Mouse (Mus musculus) gastrocnemius, adult 2 months (tissue): Measurements from ENCODE around the gene Pdxp. TPM values are rescaled to one million over a fixed set of nuclear protein-coding genes. Genes with fewer than 3 reads are reported as not detected.
"Not testable (repeated sequence)": the region's sequence is repeated elsewhere in the genome, so short reads cannot be mapped to it uniquely, and the experiment has no call there.

Experiments used
- DNase-seq: peaks from one replicate; pipeline ENCODE4 v3.0.0; 2022
- H3K27ac ChIP-seq: fragments of 200-600 bp; 2 replicates; pipeline ENCODE4 v1.8.1; 2022; ENCODE audit warnings: mild to moderate bottlenecking
- H3K4me3 ChIP-seq: fragments of 200-600 bp; 2 replicates; pipeline ENCODE4 v1.8.1; 2022; ENCODE audit warnings: mild to moderate bottlenecking, moderate library complexity
- CTCF ChIP-seq: fragments of 200-600 bp; IDR thresholded peaks from 2 replicates; pipeline ENCODE4 v1.8.1; 2022; ENCODE audit warnings: antibody characterized with exemption, mild to moderate bottlenecking, moderate library complexity
- intact Hi-C: fragments of 180-260 bp; cut with DNase I; formaldehyde crosslinking; loops from one replicate; pipeline ENCODE4 v1.15.1; 2025
- long read RNA-seq, 2 experiments: library from polyadenylated mRNA; stranded (forward); transcript quantifications; one replicate each; pipeline ENCODE4 v2.0.0; 2021
- total RNA-seq, 2 experiments: library from RNA; stranded (reverse); gene quantifications; 2 replicates each; pipeline ENCODE4 v1.2.3; 2021

Gene Pdxp
- total RNA-seq: 1 to 10 TPM; 1.1 to 1.4 TPM
- long read RNA-seq, experiment 1, partial matches to known transcripts: 0 of 3 reads
- long read RNA-seq, experiment 1, other reads (novel, unspliced or antisense): 1 of 3 reads
- long read RNA-seq, experiment 2, partial matches to known transcripts: 0 of 3 reads
- long read RNA-seq, experiment 2, other reads (novel, unspliced or antisense): 0 of 3 reads

DNA sequence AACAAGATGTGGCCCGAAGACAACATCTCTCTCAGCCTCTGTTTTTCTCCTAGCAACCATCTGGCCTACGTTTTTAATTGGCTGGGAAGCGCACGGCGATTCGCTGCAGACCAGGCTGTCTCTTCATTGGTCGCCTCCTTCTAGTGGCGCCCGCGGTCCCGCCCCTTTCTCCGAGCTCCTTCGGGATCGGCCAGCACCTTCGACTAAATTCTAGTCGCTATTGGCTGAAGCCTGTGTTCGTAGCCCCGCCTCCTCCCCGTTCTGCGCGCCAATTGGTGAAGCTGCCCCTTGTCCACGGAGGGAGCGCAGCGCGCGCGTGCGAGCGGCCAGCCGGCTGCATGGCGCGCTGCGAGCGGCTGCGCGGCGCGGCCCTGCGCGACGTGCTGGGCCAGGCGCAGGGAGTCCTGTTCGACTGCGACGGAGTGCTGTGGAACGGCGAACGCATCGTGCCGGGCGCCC lies at the start of gene Pdxp:
Gene Pdxp (plus strand): TSS at position 288 of the 459 bp plus-strand sequence.
- intact Hi-C loops: loop anchor here (5.0 kb wide), 1 partner anchor 159 kb away; no protein-coding TSS in a partner anchor
- peak within 1 kb of the TSS; percentile 63 for H3K27ac ChIP-seq
- DNase-seq: peak; percentile 96

DNA sequence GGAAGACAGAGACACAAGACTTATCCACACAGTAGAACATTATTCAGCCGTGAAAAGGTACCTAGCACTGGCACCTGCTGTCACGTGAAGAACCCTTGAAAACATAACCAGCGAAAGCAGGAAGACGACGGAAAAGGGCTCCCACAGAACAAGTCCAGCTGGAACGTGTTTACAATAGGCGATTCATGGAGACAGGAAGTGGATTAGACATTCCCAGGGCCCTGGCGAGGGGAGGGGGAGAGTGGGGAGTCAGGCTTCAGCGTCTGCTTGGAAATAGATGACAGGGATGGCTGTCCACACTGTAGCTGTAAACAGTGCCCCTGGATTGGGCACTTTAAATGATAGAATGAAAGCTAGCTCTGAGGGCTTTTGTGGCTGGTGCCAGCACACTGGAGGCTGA lies 45.3 kb upstream of the Pdxp start:
- intact Hi-C loops: no loop called here
- H3K4me3 ChIP-seq: no peak overlapping the region
- H3K27ac ChIP-seq: peak overlapping the region; percentile 56
- no peak for TF ChIP-seq CTCF
- no peak for DNase-seq

More for the DNA sequence above, at the start of gene Pdxp:
- no peak for TF ChIP-seq CTCF
- H3K4me3 ChIP-seq: peak within 1 kb of the TSS; percentile 74

DNA sequence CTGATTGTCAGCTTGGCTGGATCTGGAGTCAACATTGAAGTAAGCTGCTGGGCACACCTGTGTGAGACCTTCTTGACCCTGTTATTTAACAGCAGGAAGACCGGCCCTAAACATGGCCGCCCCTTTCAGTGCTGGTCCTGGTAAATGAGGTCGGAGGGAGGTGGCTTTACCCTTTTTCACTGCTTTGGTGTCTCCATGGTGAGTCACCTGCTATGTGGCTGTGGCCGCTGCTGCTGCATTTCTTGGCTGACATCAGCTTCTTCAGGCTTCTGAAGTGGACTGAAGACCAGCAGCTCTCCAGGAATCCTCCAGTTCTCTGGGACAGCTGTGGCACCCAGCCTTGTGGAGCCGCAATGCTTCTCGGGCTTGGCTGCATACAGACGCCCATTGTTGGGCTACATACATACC lies 44.9 kb upstream of the Pdxp start:
- intact Hi-C loops: no loop called here
- no peak for TF ChIP-seq CTCF

DNA sequence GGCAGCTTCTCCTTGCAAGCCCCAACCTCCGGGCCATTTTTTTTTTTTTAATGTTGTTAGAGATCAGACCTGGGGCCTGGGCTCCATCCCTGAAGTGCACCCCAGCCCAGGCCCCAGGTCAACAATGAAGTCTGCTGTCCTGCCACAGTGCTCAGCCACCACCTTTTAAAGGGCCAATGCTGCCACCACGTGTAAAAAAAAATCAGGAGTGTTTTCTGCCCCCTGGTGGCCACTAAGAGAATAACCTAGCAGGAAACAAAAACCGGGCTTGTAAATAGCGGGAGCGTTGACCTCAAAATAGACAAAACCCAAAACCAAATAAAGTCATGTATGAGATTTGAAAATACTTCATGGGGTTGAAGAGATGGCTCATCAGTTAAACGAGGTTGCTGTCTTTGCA lies 43.9 kb upstream of the Pdxp start:
- intact Hi-C loops: loop anchor here (1.0 kb wide), 1 partner anchor 43 kb away; no protein-coding TSS in a partner anchor
- peak; percentile 87 for TF ChIP-seq CTCF
- no peak overlapping the region for H3K4me3 ChIP-seq
- peak; percentile 55 for DNase-seq
- no peak overlapping the region for H3K27ac ChIP-seq

More for the DNA sequence above, 44.9 kb upstream of the Pdxp start:
- Histone ChIP-seq H3K4me3 (no peak overlapping the region), H3K27ac (peak overlapping the region; percentile 56)
- no peak for DNase-seq

DNA sequence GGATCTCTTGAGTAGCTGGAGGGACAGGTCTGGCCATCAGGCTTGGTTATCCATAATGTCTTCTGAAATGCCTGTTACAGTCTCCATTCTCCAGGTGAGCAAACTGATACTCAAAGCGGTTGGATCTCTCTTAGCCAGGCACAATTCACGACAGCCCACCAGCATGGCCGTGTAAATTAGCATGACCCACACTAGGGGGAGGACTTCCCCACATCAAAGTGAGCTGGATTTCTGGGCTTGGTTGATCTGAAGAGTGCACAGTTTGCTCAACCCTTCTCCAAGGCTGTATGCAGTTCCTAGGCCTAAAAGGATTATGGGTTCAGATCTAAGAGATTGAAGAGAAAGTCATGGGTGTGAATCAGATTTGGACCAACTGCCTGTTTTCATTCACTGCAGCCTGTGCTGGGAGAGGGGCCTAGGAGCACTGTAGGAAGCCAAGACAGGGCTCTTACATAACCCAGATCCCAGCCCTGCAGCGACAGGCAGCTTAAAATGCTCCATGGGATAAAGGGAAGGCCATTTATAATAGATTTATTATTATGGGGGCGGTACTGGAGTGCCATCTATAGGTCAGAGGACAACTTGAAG lies 41.6 kb upstream of the Pdxp start:
- DNase-seq: no peak
- TF ChIP-seq CTCF: no peak
- no peak overlapping the region for H3K4me3 ChIP-seq
- no peak overlapping the region for H3K27ac ChIP-seq
- intact Hi-C loops: no loop called here

DNA sequence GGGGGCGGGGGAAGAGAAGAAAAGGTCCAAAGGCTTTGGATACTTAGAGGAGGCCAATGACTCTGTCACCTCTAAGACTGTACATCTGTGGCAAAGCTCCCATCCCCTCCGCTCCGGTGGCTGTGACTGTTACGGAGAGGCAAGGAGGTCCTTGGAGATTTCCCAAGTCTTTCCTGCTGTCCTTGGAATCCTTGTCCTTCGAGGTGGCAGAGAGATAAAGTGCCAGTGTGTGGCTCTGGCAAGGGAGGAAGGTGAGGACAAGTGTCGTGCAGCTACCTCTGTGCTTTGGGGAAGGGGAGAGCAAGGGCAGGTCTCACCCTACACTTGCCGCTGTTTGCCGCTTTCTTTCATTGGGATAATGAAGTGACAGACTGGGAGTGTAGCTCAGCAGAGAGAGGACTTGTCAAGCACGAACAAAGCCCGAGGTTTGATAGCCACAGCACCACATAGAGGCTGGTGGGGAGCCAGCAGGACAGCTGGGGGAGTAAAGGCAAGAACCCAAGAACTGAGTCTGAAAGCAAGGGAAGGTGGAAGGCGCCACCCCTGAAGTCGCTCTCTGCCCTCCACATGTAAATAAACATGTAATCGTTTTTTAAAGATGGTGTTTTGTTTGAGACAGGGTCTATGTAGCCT lies 39.8 kb upstream of the Pdxp start:
- intact Hi-C loops: no loop called here
- Histone ChIP-seq H3K4me3 (no peak overlapping the region), H3K27ac (no peak overlapping the region)
- no peak for DNase-seq
- no peak for TF ChIP-seq CTCF

DNA sequence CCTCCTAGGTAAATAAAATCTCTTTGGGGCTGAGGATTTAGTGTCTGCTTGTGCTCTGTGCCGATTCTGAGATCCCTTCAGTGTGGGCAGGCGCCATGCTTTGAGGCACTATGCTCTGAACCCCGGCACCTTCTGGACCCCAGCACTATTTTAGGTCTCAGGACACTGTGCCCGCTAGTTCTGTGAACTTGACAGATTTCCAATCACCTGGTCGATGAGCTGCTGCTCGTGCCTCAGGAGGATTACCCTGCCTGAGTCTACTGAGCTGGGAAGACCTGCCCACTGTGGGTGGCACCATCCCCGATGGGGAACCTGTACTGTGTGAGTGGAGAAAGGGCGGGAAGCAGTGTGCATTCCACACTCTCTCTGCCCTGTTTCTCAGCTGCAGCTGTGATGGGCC lies 38.7 kb upstream of the Pdxp start:
- intact Hi-C loops: no loop called here
- no peak for DNase-seq
- TF ChIP-seq CTCF: no peak
- Histone ChIP-seq H3K27ac (no peak overlapping the region), H3K4me3 (no peak overlapping the region)

DNA sequence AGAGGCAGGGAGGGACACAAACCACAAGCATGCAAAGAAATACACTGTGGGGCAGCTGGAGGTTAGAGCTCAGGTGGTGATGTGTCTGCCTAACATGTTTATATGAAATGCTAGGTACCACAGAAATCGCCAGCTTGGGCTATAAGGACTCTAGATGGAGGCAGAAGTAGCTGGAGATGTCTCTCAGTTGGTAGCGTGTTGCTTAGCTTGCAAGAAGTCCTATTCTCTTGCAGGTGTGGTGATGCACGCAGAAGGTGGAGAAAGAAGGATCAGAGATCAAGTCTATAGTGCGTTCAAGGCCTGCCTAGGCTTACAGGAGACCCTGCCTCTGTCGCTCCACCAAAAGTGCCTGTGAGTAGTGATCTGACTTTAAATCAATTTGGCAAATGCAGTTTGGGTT lies 38.2 kb upstream of the Pdxp start:
- Histone ChIP-seq H3K4me3 (no peak overlapping the region), H3K27ac (peak overlapping the region; percentile 97; the same call in 1 of the 2 replicates)
- no peak for DNase-seq
- no peak for TF ChIP-seq CTCF
- intact Hi-C loops: no loop called here

DNA sequence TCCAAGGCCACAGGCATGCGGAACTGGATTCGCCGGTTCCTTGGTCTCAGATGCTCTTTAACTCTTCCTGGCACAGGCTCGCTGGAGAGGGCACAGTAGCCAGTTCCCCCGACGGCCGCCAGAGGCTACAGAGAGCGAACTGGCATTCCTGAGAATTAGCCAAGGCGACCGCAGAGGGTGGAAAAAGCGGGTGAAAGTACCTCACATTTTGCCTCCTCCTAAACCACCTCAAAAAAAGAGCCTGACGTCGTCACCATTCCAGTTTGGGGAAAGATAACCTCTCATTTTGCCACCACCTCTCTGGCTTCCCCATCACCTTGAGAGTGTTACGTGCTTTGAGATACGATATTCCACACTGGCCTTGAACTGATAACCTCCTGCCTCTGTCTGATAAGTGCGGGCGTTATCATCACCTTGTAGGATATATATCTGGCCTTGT lies 37.4 kb upstream of the Pdxp start:
- Histone ChIP-seq H3K27ac (peak overlapping the region; percentile 97), H3K4me3 (peak overlapping the region; percentile 95)
- TF ChIP-seq CTCF: peak; percentile 79
- intact Hi-C loops: no loop called here
- peak; percentile 81 for DNase-seq

DNA sequence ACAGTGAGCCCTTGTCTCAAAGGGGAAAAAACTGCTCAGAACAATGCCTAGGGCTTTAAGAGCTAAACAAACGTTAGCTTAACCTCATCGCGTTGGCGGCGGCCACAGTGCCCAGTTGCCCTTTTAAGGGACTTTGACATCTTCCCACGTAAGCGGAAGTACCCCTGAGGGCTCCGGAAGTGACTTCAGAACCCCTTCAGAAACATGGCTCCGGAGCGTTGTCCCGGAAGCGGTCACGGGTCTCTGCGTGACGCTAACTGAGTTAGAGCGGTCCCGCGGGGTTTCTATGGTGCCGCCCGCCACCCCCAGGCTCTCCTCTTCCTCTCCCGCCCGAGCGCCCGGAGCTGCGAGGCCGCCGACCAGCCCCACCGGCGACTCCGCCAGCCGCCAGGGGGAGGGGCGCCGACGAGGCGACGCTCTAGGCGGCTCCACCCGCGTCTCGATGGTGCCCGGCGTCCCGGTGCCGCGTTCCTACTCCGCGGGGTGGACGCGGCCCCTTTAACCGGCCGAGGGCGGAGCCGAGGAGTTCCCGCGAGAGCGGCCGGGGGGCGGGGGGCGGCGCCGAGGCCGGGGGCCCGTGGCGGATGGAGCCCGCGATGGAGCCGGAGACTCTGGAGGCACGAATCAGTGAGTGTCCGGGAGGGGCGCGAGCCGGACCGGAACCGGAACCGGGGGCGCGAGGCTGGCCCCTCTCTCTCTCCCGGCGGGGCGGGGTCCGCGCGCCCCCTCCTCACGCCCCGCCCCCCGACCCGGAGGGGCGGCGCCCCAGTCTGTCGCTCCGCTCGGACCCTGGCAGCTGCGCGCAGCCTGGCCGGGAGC lies 36.5 kb upstream of the Pdxp start, which contains the start of gene Gga1:
Gene Gga1 (plus strand): TSS at position 200 of the 819 bp plus-strand sequence.
- DNase-seq: peak; percentile 94
- peak; percentile 44 for TF ChIP-seq CTCF
- peak within 1 kb of the TSS; percentile 97 for H3K27ac ChIP-seq
- peak within 1 kb of the TSS; percentile 95 for H3K4me3 ChIP-seq
- intact Hi-C loops: no loop called here

DNA sequence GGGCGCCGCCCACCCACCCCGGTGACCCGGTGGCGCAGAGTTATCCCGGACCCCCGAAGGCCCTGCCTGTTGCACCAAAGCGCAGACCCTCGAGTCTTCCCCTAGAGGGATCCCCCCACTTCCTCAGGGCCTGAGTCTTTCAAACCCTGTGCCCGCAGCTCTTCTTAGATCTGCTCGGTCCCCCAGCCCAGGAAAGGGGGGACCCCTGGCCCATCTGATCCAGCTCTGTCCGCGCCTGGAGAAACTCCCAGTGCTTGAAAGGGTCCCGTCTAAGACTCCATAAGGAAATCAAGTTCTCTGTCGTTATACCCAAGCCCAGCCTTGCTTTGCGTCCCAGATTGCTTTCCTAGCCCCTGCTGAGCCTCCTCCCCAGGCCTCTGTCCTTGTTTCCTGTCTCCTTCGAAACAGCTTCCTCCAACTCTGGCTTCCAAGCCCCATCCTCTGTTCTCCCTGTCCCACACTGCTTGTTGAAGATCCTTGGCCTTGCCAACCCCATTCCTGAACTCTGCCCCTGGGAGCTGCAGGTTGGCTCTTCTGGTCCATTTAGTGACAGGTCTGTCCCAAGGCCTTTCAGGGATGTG lies 35.8 kb upstream of the Pdxp start:
- TF ChIP-seq CTCF: no peak
- Histone ChIP-seq H3K27ac (peak overlapping the region; percentile 97), H3K4me3 (peak overlapping the region; percentile 95)
- intact Hi-C loops: no loop called here
- DNase-seq: no peak

DNA sequence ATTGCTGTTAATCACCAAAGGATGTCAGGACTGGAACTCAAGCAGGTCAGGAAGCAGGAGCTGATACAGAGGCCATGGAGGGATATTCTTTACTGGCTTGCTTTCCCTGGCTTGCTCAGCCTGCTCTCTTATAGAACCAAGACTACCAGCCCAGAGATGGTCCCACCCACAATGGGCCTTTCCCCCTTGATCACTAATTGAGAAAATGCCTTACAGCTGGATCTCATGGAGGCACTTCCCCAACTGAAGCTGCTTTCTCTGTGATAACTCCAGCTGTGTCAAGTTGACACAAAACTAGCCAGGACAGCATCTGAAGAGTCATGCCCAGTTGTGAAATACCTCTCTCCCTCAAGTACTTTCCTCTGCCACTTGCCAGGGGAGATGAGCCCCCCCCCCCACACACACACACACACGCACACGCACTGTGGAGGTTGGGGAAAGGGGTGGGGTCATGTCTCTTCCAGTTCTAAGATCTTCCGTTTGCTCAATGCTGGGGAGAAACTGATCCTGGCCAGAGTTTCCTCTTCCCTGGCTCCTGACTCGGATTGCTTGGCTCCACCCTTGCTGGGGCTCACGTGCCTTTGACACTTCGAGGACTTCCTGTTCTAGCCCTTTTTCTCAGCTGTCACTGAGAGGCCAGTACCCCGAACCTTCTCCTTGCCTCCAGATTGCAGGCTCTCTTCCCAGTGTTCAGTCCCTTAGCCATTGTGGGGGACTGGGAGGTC lies 34.8 kb upstream of the Pdxp start:
- peak overlapping the region; percentile 97 for H3K27ac ChIP-seq

More for the DNA sequence above, 34.8 kb upstream of the Pdxp start:
- DNase-seq: peak; percentile 51
- intact Hi-C loops: not testable (repeated sequence)
- peak overlapping the region; percentile 95 for H3K4me3 ChIP-seq
